Mouse (Mus musculus) limb, embryonic 11.5 days (tissue): ENCODE data around the gene Homer3. TPM values are rescaled to one million over a fixed set of nuclear protein-coding genes. Genes with fewer than 3 reads are reported as not detected.

ENCODE experiments used
- ATAC-seq: fragments of 200-750 bp; cut with Nextera tagmentation; 2 replicates; pipeline ENCODE4 v1.8.0; 2017; ENCODE audit warnings: low read depth; ENCODE audit not compliant: insufficient number of reproducible peaks, low FRiP score, low TSS enrichment
- DNase-seq: peaks from one replicate; pipeline ENCODE4 v3.0.0-alpha.2; 2015; ENCODE audit warnings: low spot score
- H3K27ac ChIP-seq: fragments of 300-500 bp; sonication (generic); replicated peaks from 2 replicates; pipeline ENCODE4 v1.5.1; 2014; ENCODE audit warnings: low read depth, mild to moderate bottlenecking, low read length
- H3K27me3 ChIP-seq: fragments of 300-500 bp; sonication (generic); 2 replicates; pipeline ENCODE4 v1.6.1; 2014; ENCODE audit warnings: mild to moderate bottlenecking, low read length, mixed read lengths; ENCODE audit not compliant: control insufficient read depth, insufficient read depth
- H3K36me3 ChIP-seq: fragments of 300-500 bp; sonication (generic); 2 replicates; pipeline ENCODE4 v1.6.1; 2014; ENCODE audit warnings: mild to moderate bottlenecking, low read length, moderate library complexity, mixed read lengths; ENCODE audit not compliant: control insufficient read depth, insufficient read depth
- H3K4me1 ChIP-seq: fragments of 300-500 bp; sonication (generic); 2 replicates; pipeline ENCODE4 v1.6.1; 2014; ENCODE audit warnings: low read length, mixed read lengths; ENCODE audit not compliant: control insufficient read depth, insufficient read depth
- H3K4me2 ChIP-seq: fragments of 300-500 bp; sonication (generic); 2 replicates; pipeline ENCODE4 v1.6.1; 2014; ENCODE audit warnings: low read depth, mild to moderate bottlenecking, moderate library complexity; ENCODE audit not compliant: severe bottlenecking
- H3K4me3 ChIP-seq: fragments of 300-500 bp; sonication (generic); 2 replicates; pipeline ENCODE4 v1.5.1; 2014; ENCODE audit warnings: low read depth, low read length
- H3K9ac ChIP-seq: fragments of 300-500 bp; sonication (generic); 2 replicates; pipeline ENCODE4 v1.6.1; 2014; ENCODE audit warnings: mild to moderate bottlenecking, low read length
- H3K9me3 ChIP-seq: fragments of 300-500 bp; sonication (generic); 2 replicates; pipeline ENCODE4 v1.6.1; 2016; ENCODE audit warnings: low read length; ENCODE audit not compliant: control insufficient read depth
- WGBS: fragments of 180-500 bp; shearing (Covaris S2); extraction: QIAGEN DNeasy Blood & Tissue Kit; methylation state at CpG from one replicate; pipeline ENCODE4 v1.1.7; 2014; 5-methylcytosine and 5-hydroxymethylcytosine counted together
- polyA plus RNA-seq: library from polyadenylated mRNA; unstranded; fragments of >200 nt; fragmentation: Nextera tagmentation; extraction: Ambion mirVana; gene quantifications from 2 replicates; pipeline ENCODE4 v1.2.1, GENCODE M21; 2014

Gene Homer3
- polyA plus RNA-seq, 1 experiment from 2014 or later, result 75.2 TPM

DNA sequence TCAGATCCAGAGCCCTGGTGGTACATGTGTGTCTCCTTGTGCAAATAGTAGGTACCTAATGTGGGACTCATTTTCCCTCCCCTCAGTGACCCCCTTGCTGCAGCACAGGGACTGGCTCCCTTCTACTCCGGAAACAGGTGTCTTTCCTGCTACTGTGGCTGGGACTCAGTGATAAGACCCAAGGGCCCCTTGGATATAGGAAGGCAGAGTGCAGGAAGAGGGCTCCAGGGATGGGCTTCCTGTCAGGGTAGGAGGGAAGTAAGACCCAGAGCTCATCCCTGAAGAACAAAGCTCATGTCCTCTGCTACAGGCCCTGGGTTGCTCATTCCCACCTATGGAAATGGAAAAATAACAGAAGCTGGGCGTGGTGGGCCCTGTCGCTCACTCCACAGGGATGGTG is 6.2 kb upstream of the Homer3 start:
- Histone ChIP-seq H3K9me3 (no peaks in the 10 kb centered on the region), H3K4me2 (no peak overlapping the region), H3K9ac (no peak overlapping the region), H3K27me3 (no peaks in the 10 kb centered on the region), H3K27ac (no peak overlapping the region), H3K4me3 (no peak overlapping the region), H3K4me1 (peaks cover 2% of the 10 kb centered on the region; the same call in 1 of the 2 replicates), H3K36me3 (no peaks in the 10 kb centered on the region)
- DNase-seq (no peak), ATAC-seq (no peak)
- 84% methylated on average over 3 of the region's 3 CpGs for WGBS

- WGBS, result 68% methylated on average over 15 of the region's 15 CpGs
- no peak overlapping the region for H3K27ac ChIP-seq
- ATAC-seq, result no peak
Measured at GRCm38 (mm10) chr8:70278175-70278574, 4.5 kb upstream of the Homer3 start.

GRCm38 (mm10) chr8:70279266-70279665 is 3.4 kb upstream of the Homer3 start:
- ATAC-seq, result no peak
- no peak overlapping the region for H3K4me2 ChIP-seq
- peaks cover 10% of the 10 kb centered on the region; the same call in 1 of the 2 replicates for H3K4me1 ChIP-seq
- no peak overlapping the region; the same call in 1 of the 2 replicates for H3K9ac ChIP-seq
- no peak for DNase-seq
- no peaks in the 10 kb centered on the region for H3K27me3 ChIP-seq
- no peak overlapping the region for H3K4me3 ChIP-seq
- no peaks in the 10 kb centered on the region for H3K9me3 ChIP-seq
- no peaks in the 10 kb centered on the region for H3K36me3 ChIP-seq
- 59% methylated on average over 8 of the region's 8 CpGs for WGBS
- H3K27ac ChIP-seq, result no peak overlapping the region

More at GRCm38 (mm10) chr8:70278175-70278574, 4.5 kb upstream of the Homer3 start:
- Histone ChIP-seq H3K4me2 (no peak overlapping the region), H3K9me3 (no peaks in the 10 kb centered on the region), H3K27me3 (no peaks in the 10 kb centered on the region), H3K9ac (peak overlapping the region; percentile 22; the same call in 1 of the 2 replicates), H3K4me1 (peaks cover 7% of the 10 kb centered on the region; the same call in 1 of the 2 replicates), H3K4me3 (no peak overlapping the region), H3K36me3 (no peaks in the 10 kb centered on the region)
- DNase-seq, result no peak

DNA sequence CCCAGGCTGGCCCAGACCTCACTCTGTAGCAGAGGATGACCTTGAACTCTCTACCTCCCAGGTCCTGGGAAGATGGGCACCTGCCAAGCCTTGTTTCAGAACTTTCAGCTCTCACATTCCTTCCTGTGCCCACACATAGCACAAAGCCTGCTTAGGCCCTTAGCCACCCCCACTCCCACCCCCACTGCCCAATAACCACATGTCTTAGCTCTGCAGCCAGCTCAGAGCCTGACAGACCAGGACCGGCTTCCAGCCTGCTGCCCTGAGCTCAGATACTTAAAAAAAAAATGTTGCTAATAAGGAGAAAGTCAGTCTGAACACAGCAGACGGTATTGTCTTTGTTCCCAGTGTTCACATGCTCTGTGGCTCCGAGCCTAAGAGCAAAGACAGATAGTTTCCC is 1.6 kb upstream of the Homer3 start:
- no peak for ATAC-seq
- no peak overlapping the region for H3K27ac ChIP-seq
- WGBS, result 59% methylated on average over 3 of the region's 3 CpGs
- no peak overlapping the region for H3K4me2 ChIP-seq
- no peaks in the 10 kb centered on the region for H3K27me3 ChIP-seq
- no peak for DNase-seq
- H3K4me1 ChIP-seq, result peaks cover 10% of the 10 kb centered on the region; the same call in 1 of the 2 replicates
- H3K36me3 ChIP-seq, result peaks cover 10% of the 10 kb centered on the region
- no peak overlapping the region for H3K9ac ChIP-seq
- H3K9me3 ChIP-seq, result no peaks in the 10 kb centered on the region
- no peak overlapping the region for H3K4me3 ChIP-seq

- Histone ChIP-seq H3K27me3 (no peaks in the 10 kb centered on the region), H3K4me3 (peak overlapping the region; percentile 98), H3K4me1 (peaks cover 10% of the 10 kb centered on the region; the same call in 1 of the 2 replicates), H3K4me2 (peak overlapping the region; percentile 88), H3K9me3 (peaks cover 4% of the 10 kb centered on the region; the same call in 1 of the 2 replicates), H3K27ac (peak overlapping the region; percentile 38), H3K9ac (peak overlapping the region; percentile 98), H3K36me3 (peaks cover 26% of the 10 kb centered on the region)
- ATAC-seq, result peak; percentile 56
- WGBS, result 1% methylated on average over 48 of the region's 55 CpGs
- no peak for DNase-seq
Measured at GRCm38 (mm10) chr8:70283136-70284077, 780 bp downstream of the Homer3 start.

DNA sequence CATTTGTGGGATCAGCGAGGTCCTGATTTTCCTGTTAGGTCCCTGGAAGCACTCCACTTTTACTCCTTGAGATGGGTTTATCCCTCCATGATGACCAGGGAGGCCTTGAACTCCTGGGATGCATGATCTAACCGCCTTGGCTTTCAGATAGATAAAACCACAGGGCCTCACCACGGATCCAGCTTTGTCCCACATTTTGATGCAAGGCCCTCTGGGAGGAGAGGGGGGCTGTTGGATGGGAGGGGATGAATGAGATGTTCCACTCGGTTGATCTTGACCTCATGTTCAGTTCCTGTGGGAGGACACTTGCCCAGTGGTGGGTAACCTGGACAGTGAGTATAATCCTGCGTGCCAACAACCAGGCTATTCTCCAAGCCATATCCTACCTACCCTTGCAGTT is 1.8 kb downstream of the Homer3 start:
- WGBS, result 83% methylated on average over 5 of the region's 5 CpGs
- ATAC-seq, result no peak
- Histone ChIP-seq H3K4me2 (peak overlapping the region; percentile 25; the same call in 1 of the 2 replicates), H3K9ac (no peak overlapping the region), H3K4me1 (peaks cover 10% of the 10 kb centered on the region; the same call in 1 of the 2 replicates), H3K36me3 (peaks cover 26% of the 10 kb centered on the region), H3K27me3 (no peaks in the 10 kb centered on the region), H3K27ac (no peak overlapping the region), H3K4me3 (no peak overlapping the region), H3K9me3 (peaks cover 4% of the 10 kb centered on the region; the same call in 1 of the 2 replicates)
- DNase-seq, result no peak

- 97% methylated on average over 15 of the region's 15 CpGs for WGBS
Measured at GRCm38 (mm10) chr8:70285304-70285703, 2.7 kb downstream of the Homer3 start.

GRCm38 (mm10) chr8:70286737-70287136 is 4.1 kb downstream of the Homer3 start:
- ATAC-seq, result no peak
- Histone ChIP-seq H3K36me3 (peaks cover 35% of the 10 kb centered on the region), H3K4me2 (no peak overlapping the region), H3K4me1 (peaks cover 8% of the 10 kb centered on the region; the same call in 1 of the 2 replicates), H3K27me3 (no peaks in the 10 kb centered on the region), H3K4me3 (no peak overlapping the region), H3K9me3 (peaks cover 4% of the 10 kb centered on the region; the same call in 1 of the 2 replicates), H3K27ac (no peak overlapping the region), H3K9ac (no peak overlapping the region)
- no peak for DNase-seq
- 92% methylated on average over 8 of the region's 8 CpGs for WGBS

More at GRCm38 (mm10) chr8:70285304-70285703, 2.7 kb downstream of the Homer3 start:
- no peak overlapping the region for H3K27ac ChIP-seq
- H3K9me3 ChIP-seq, result peaks cover 4% of the 10 kb centered on the region; the same call in 1 of the 2 replicates
- ATAC-seq, result no peak
- H3K9ac ChIP-seq, result no peak overlapping the region
- peaks cover 26% of the 10 kb centered on the region for H3K36me3 ChIP-seq
- H3K4me1 ChIP-seq, result peaks cover 10% of the 10 kb centered on the region; the same call in 1 of the 2 replicates
- no peak overlapping the region for H3K4me2 ChIP-seq
- no peaks in the 10 kb centered on the region for H3K27me3 ChIP-seq
- no peak for DNase-seq
- no peak overlapping the region for H3K4me3 ChIP-seq
